Mouse (Mus musculus) cerebellum, postnatal 14 days (tissue): Measurements from ENCODE around the gene Camta1.
A peak's percentile ranks its signal among the peaks of the same experiment; 100 is the strongest.

Source experiments
- DNase-seq, 2 experiments: peaks; one replicate each; pipeline ENCODE4 v3.0.0; 2021; ENCODE audit warnings: mixed read lengths in 2 of 2

Gene Camta1

DNA sequence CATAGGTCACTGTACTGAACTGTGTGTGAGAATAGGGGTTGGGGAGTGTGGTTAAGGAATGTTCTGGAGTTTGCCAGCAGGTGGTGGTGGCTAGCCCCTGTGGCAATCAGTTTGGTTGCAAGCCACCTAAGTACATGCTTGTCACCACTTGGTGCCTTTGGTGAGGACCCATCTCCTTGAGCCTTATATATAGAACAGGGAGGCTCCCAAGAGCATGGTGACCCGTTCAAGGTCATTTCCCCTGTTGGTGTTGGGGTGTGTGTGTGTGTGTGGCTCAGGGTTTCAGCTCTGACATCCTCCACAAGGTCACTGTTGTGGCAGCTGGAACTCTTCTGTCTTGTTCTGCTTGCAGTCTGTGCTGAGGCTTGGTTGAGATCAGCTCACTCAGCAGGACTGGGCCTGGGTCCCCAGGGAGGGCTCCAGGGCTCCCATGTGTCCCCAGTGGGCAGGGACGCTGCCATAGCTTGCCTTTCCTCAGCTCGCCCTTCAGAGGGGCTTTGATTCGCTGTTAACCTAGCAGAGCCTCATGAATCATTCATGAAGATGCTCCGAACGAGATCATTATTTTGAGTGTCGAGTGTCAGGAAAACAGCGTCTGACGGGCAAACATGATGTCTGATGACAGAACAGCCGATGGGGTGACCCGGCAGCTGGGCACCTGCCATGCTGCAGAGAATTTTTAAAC, 667.5 kb downstream of the Camta1 start:
- DNase-seq: no peak

DNA sequence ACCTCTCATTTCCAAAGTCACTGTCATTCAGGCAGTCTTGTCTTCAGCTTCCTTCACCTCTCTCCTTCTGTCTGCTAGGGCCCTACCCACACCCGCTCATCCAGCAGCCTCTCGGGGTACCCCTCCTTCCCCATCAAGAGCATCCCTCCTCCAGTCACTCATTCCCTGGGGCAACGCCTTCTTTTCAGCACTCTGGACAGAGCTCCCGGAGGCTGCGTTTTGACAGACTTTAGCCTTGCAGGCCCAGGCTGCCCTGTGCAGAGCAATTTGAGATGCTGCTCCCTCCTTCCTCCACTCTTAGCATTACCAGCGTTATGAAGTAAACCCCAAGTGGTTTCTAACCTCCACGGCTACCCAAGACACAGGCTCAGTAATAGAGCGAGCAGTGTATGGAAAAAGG, 675.2 kb downstream of the Camta1 start:
- no peak for DNase-seq

DNA sequence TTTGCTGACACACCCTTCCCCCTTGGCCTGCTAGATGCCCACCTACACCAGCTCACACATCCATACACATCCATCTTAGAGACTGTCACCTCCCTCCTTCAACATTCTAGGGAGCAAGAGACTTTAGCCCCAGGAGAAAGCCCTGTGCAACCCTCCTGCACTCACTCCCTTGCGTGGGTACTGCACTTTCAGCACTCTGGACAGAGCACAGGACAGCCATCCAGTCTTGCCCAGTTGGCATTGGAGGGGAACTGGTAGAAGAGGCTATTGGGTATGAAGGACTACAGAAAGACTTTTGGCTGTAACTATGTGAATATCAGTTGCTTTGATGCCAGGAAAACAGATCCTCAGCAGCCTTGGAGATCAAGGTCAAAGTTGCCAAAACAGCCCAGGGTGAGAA, 675.9 kb downstream of the Camta1 start:
- no peak for DNase-seq

DNA sequence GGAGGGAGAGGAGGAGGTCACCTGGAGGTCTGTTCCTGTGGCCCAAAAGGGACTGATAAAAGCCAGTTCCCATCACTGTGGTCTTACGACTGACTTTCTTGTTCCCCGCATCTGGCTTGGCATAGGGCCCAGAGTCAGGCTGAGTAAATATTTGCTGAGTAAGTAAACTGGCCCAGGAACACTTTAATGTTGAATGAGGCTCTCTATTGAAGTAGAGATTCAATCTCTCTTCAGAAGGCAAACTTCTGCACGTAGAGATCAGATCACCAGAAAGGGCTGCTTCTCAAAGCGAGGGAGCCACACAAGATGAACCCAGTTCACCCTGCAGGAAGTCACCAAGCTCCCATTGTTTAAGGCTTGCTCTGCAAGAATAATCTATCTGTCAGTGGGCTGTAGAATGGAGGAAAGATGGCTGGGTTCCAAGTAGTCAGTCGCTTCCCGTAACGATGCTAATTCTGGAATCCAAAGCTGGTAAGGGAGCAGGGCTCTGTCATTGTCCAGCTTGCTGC, 681.2 kb downstream of the Camta1 start:
- no peak for DNase-seq

DNA sequence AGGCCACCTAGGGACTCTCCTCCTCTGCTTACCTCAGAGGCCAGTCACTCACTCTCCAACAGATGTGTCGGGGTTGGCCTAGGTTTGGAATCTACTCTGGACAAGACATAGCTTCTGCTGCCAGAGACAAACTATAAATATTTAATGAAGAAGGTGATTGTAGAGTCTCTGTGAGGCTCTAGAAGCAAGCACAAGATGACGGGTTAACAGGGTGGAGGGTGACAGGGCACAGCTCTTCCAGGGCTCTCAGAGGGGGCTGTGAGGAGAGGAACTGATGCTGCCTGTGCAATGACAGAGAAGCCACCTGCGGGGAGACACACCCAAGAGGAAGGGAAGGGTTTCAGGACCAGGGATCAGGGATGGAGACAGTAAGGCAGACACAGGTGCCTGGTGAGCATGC, 682.0 kb downstream of the Camta1 start:
- no peak for DNase-seq

DNA sequence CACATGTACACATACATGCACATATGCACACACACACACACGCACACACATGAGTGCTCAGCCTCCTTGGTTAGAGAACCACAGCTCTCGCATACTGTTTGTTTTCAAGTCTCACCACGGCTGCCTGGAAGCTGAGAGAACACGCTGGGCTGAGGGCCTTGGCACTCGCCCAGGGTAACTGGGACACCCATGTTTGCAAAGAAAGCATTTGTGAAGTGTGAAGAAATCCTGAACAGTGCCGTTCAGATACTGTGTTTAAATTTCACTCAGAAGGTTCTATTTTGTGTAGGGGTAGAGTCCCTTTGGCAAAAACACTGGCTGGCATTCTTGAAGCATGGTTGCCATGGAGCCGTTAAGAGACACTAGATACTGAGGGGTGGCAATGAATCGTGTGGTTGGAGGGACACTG, 682.7 kb downstream of the Camta1 start:
- no peak for DNase-seq

DNA sequence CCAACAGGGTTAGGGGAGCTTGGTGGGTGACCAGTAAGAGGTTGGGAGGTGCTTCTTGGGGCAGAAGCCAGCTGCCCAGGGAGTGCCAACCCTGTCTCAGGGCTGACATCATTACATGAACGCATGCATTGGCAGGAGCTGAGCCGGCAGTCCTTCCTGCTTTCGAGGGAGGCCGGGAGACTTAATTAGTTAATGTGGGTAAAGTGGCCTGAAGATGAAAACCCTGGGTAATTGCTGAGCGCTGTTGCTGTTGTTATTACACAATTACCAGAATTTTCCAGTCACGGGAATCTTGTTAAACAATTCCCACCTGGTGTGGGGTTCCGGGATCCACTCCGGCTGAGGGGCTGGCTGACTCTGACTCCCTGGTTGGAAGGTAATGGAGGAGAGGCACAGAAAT, 689.1 kb downstream of the Camta1 start:
- no peak for DNase-seq

DNA sequence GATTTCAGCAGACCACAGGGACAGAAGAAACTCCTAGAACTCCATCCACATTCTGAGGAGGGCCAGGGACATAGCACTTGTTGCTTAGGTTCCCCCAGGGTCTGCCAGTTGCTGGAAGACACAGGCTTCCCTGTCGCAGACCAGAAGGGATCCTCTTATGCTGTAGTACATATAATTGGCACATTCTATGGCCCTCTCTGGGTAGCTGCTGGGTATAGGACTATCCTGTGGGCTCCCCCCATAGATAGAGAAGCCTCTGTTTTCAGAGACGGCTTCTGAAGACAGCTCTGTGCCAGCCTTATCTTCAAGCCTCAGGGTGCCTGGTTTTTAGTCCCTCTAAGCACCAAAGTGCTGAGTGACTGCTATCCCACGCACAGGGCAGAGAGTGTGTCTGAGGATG, 690.6 kb downstream of the Camta1 start:
- no peak for DNase-seq

DNA sequence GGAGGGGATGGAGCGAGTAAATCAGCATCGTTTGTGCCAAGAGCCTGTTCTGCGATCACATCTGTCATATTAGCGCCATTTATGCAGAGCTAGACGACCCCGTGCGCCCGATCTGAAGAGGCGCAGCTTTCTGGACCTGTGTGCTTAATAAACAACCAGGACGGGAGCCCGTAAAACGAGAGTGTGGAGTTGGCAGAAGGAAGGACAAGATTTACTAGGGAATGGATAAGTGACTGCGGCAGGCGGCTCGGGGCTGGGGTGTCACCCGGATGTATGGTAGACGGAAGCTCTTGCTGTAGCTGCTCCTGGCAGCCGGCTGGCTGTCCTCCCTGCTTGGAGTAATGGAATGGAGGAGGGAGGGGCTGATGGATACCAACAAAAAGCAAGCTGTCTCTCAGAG, 691.0 kb downstream of the Camta1 start:
- no peak for DNase-seq

DNA sequence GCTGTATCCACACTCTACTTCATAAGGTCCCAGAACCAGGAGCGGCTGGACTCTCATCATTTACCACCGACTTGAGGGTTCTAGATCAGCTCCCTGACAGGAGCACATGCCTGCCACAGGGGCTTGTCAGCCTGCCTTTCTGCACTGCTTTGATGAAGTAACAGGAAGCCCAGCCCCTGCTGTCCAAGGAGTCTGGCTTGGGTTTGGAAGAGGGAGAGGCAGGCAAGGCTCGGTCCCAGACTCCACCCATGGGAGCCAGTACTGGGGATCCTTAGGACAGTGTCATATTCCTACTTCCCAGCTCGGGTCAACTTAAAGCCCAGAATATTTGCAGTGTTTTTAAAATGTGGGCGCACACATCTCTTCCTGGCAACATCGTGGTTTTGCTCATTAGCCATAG, 694.7 kb downstream of the Camta1 start:
- no peak for DNase-seq

DNA sequence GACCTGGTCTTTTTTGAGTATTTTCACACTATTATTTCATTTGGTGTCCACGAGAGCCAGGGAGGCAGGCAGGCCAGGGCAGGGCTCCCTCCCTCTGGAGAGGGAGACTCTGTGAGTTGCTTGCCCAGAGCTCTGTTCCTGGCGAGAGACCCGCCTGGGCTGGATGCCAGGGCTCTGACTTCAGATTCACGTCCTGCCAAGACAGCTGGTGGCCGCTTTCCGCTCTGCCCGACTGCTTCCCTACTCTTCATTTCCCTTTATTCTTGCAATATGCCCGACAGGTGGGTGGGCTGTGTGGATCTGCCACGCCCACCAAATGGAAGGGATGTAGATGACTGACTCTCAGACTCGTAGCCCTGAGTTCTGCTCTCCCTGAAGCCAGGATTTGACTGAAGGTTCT, 696.1 kb downstream of the Camta1 start:
- DNase-seq: peak; percentile 99 to 100

DNA sequence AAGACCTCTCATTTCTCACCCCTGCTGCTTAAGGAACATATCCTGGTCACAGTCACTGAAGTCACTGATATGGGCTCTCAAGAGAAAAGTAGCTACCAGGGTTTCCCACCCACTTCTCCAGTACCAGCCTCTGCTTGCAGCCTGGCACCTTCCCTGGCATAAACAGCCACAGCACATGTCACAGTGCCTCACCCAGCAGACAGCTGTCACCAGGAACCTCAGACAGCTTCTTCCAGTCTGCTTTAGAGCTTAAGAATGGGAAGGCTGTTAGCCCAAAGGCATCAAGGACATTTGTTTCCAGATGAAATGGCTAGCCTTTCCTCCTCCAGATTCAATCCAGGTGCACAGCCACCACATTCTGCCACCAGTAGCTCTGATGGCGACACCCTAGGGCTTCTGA, 697.4 kb downstream of the Camta1 start:
- no peak for DNase-seq

DNA sequence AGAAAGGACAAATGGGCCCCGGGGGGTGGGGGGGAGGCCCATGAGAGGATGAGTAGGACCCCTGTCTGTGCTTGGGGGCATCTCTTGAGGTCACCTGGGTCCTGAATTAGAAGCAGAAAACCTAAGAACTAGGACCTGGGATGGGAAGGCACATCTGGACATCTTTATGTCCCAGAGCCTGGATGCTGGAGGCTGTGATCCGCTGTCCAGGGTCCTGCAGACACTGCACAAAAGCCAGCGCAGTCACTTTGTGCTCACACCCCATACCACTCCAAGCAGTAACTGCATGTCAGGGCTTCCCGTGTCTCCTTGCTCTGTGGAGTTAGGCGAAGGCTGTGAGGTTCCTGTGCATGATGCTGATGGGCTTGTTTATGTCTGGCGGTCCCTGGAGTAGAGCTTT, 699.8 kb downstream of the Camta1 start:
- no peak for DNase-seq

DNA sequence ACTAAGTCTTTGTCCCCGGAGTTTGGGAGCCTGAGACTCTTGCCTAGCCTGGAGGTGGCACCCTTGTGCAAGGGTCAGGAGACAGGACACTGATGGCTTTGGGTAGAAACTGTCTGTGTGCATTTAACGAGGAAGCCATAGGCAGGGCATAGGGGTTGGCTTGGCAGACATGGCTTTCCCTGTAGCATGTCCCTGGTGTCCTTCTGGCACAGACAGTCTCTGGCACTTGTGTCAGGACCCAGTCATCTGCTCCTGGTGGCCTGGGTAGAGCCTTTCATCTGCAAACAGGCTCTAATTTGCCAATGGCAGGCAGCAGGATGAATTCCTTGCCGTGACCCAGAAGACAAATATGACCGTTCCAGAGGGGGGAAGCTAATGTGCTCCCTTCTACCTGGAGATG, 700.7 kb downstream of the Camta1 start:
- no peak for DNase-seq

DNA sequence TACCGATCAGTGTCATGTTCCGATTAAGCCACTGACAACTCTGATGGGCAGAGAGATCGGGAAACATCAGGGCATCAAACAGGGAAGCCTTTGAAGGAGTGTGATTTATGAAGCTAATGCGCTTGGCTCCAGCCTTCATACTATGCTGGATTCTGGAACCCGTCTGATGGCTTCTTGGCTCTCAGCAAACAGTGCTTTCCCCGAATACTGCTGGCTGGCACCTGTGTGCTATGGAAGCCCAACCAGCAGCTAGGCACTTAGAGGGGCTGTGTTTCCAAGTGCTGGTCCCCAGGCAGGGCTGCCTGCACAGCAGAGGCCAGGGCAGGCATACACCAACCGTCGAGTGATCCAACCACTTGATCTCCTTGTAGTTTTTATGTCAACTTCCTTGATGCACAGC, 701.2 kb downstream of the Camta1 start:
- peak in 1 of 2 experiments; percentile 54 for DNase-seq

DNA sequence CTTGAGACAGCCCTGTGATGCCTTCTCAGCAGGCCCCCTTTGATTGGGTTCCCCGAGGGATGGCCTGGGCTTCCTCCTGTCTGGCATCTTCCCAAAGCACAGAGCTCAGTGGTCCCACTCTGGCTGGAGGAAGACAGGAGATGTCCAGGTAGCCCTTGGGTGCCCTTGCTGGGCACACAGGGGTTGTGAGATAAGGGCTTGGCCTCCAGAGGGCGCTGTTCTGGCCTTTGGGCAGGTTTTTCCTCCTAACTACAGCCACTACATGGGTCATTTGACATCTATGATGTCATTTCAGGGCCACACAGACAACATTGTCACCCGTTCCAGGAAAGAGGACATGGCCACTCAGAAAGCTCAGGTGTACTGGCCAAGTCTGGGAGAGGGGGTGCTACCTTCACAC, 703.4 kb downstream of the Camta1 start:
- DNase-seq: no peak

DNA sequence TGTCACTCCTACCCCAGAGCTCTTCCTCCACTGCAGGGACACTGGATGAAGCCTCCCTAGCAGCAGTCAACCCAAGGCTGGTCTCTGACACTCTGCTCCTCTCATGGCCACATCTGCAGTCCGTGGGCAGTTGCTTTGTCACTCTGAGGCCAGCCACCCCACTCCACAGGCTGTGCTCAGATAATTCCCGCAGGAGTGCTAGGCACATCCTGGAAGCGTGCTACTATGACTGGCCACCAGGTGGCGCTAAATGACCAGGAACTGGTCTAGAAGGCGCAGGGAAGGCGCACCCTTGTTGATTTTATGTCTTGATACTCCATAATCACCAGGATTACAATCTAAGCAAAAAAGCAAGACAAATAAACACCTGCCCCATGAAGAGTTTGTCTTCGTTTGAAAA, 704.8 kb downstream of the Camta1 start:
- DNase-seq: peak; percentile 96 to 98

DNA sequence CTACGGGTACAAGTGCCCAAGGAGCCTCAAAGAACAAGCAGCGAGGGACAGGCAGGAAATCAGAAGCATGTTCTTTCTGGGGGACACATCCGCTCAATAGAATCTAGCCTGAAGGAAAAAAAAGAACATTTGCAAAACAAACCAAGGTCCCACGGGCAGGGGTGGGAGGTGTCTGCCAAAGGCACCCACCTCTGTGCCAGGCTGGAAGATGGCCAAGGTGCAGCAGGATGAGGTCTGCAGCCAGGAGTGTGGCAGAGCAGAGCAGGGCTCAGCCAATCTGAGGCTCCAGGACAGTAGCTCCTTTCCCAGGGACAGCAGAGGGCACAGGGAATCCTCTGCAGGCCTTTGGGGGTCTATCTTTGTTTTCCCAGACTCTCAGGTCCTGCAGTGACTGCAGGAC, 706.1 kb downstream of the Camta1 start:
- DNase-seq: peak in 1 of 2 experiments; percentile 64

DNA sequence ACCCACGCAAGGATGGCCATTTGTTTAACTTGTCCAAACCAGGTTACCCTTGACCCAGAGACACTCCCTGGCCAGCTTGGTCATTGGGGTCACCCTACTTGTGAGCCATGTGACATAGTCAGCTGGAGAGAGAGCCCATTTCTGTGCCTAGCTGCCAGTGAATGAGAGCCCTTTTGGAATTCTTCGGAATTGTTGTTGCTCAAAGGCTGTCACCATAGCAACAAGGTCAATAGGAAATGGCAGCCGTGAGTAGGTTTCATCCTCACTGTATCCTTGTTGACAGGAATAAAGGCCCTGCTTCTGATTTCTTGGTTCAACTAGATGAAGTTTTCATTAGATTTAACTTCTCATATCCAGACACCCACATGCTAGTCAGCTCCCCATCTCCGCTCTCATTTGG, 707.4 kb downstream of the Camta1 start:
- no peak for DNase-seq

DNA sequence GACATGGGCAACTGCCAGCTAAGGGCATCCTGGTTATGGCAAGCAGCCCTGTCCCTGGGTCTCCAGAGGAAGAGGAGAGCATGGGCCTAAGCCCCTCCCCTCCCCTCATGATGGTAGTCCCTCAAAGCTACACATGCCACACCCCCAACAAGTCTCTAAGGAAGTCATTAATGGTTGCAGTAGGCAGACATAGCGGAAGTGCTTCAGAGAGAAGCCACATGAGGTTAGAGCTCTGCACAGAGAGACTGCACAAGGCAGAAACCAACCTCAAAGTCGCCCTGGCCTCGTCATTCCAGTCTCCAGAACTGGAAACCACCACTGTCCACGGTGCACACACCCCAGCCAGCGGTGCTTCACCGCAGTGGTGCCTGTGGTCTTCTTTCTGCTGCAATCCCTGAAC, 709.7 kb downstream of the Camta1 start:
- DNase-seq: no peak

DNA sequence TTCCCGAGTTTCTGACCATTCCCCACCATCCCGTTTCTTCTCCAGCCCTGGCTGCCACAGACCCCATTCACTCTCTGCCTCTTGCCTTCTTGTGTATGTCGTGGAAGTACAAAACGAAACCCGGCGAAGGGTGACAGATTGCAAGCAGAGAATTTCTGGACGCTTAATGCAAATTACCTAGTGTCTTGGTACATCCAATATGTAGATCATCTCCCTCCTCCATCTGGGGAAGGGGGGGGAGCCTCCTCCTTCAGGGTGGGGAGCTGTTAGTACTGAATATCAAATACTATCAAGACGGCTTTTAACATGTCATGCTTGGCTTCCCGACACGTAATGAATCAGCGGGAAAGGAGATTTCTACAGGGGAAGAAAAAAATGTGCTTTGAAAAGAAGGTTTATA, 710.8 kb downstream of the Camta1 start:
- no peak for DNase-seq

DNA sequence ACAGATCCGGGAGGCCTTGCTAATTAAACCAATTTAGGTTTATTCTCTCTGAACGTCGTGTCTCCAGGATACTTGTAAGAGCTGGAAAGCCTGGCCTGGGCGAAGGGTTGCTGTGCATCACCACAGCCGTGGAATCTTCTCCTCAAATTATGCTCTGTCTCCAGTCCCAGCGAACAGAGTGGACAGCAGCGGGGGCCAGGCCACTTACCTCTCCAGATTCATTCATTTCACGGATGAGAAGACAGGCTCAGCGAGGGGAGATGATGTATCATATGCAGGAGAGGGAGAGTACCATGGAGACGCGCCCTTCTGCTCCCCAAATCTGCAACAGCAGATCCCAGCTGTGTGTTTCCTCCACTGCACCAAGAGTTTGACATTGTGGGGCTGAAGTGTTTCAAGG, 711.6 kb downstream of the Camta1 start:
- no peak for DNase-seq

DNA sequence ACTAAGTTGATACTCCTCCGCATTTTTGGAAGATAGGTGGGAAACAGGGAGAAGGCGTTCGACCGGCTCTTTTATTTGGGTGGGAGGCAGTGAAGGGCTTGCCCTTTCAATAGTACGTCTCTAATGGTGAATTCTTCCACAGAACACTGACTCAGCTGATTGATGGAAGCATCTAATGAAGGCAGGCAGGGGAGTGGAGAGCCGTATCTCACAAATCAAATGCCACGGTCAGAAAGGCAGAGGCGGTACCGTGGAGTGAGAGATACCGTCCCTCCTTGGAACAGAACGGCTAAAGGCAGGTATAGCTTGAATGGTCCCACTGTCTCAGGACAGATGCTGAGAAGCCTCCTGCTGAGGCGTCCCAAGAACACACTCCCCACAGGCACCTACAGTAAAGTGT, 714.1 kb downstream of the Camta1 start:
- DNase-seq: no peak

DNA sequence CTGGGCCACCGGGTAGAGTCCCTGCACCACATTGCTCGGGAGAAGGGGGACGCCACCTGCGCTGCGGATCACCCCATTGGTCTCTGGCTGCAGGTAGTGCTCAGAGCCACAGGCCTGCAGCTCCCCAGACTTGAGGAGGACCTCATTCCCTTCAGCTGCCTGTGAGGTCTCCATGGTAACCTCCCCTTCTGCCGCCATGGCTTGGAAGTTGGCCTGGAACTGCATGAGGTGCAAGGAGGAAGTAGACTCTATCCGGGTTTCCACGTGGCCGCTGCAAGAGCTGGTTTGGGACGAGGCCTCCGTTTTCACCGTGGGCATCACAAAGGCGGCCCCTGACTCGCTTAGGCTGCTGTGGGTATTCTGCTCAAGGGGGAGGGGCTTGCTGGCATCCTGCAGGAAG, 717.6 kb downstream of the Camta1 start:
- no peak for DNase-seq

DNA sequence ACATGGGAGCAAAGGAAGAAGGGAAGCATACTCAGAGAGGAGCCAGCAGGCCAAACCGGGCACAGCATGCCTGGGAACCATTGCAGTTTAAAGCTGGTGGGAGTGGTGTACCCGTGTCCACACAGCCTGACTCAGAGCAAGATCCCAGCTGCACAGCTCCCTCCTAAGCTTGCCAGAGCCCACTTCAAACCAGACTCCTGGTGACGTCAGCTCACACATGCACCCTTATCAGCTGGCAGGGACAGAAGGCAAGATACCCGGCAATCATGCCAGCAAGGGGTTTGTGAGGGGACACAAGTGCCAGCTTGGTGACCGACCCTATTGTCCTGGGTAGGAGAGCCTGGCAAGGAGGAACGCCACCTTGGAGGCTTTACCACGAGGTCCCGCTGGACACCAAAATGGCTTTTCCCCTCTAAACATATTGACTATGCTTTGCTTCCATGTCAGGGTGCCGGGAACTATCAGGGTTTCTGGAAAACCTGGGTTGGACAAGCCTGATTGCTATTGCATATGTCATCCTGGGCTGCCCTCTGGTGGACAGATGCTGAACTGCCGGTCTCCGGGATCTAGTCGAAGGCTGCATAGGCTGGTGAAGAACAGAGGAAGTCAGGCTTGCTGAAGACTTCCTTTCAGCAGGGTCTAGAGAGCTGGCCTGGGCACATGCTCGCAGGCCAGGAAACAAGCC, 720.3 kb downstream of the Camta1 start:
- DNase-seq: peak; percentile 100
